Mouse (Mus musculus) cerebellum, adult 2 months (tissue): ENCODE data around the gene Prss22. TPM values are rescaled to one million over a fixed set of nuclear protein-coding genes. Genes with fewer than 3 reads are reported as not detected.
A peak's percentile ranks its signal among the peaks of the same experiment; 100 is the strongest.

Source experiments
- DNase-seq, 2 experiments: peaks; one replicate each; pipeline ENCODE4 v3.0.0; 2021
- H3K27ac ChIP-seq: fragments of 200-500 bp; 2 replicates; pipeline ENCODE4 v1.5.1; 2012; ENCODE audit warnings: low read length, control low read depth, inconsistent platforms; ENCODE audit not compliant: insufficient read depth
- H3K27me3 ChIP-seq: fragments of 200-500 bp; 2 replicates; pipeline ENCODE4 v1.6.1; 2012; ENCODE audit warnings: inconsistent platforms, mild to moderate bottlenecking, low read length, moderate library complexity; ENCODE audit not compliant: control insufficient read depth, insufficient read depth
- H3K4me1 ChIP-seq: fragments of 200-500 bp; 2 replicates; pipeline ENCODE4 v1.6.1; 2011; ENCODE audit warnings: low read length; ENCODE audit not compliant: control insufficient read depth, insufficient read depth
- H3K4me3 ChIP-seq: fragments of 200-500 bp; replicated peaks from 2 replicates; pipeline ENCODE3; 2011; ENCODE audit warnings: mild to moderate bottlenecking, low read depth, low read length, control low read depth; ENCODE audit not compliant: insufficient read depth
- CTCF ChIP-seq: fragments of 200-500 bp; IDR thresholded peaks from 2 replicates; pipeline ENCODE4 v1.5.1; 2011; ENCODE audit warnings: low read depth, mild to moderate bottlenecking, control low read depth, low read length, moderate library complexity, borderline replicate concordance; ENCODE audit not compliant: insufficient read depth
- POLR2A ChIP-seq: fragments of 200-500 bp; IDR thresholded peaks from 2 replicates; pipeline ENCODE4 v1.6.1; 2011; ENCODE audit warnings: low read length, control low read depth, borderline replicate concordance; ENCODE audit not compliant: insufficient read depth
- WGBS: fragments of 180-500 bp; shearing (Covaris S2); methylation state at CpG from one replicate; pipeline ENCODE4 v1.1.7; 2018; 5-methylcytosine and 5-hydroxymethylcytosine counted together
- polyA plus RNA-seq: library from polyadenylated mRNA; depleted of rRNA; stranded (reverse); fragments of >200 nt; gene quantifications from 2 replicates; pipeline ENCODE4 v1.2.3, GENCODE M21; 2012

Gene Prss22
- polyA plus RNA-seq, 1 experiment, result not detected

DNA sequence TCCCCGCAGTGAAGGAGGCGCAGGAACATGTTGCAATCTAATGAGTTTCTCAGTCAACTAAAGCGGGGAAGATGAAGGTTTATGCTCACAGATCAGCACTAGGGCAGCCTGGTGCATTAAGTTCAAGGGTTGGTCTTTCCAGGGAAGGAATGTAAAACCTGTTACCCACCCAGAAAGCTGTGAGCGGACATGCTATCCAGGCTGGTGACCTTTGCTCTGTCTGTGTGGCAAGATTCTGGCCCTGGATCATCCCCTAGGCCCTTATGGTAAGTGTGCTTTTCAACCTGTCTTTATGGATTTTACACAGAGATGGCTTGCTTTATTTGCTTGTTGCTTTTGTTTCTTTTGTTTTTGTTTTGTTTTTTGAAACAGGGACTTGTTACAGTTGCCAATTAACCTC, 21.2 kb downstream of the Prss22 start:
- TF ChIP-seq POLR2A (no peak), CTCF (no peak)
- no peaks in the 10 kb centered on the region for H3K4me1 ChIP-seq
- DNase-seq, result no peak
- H3K27me3 ChIP-seq, result no peaks in the 10 kb centered on the region
- H3K27ac ChIP-seq, result no peak overlapping the region
- 91% methylated on average over 4 of the region's 4 CpGs for WGBS
- no peak overlapping the region for H3K4me3 ChIP-seq

GRCm38 (mm10) chr17:23971315-23971714, 26.6 kb downstream of the Prss22 start:
- DNase-seq, result no peak
- no peak overlapping the region for H3K27ac ChIP-seq
- no peak overlapping the region for H3K4me3 ChIP-seq
- no peak for TF ChIP-seq POLR2A
- H3K4me1 ChIP-seq, result no peaks in the 10 kb centered on the region
- 78% methylated on average over 9 of the region's 9 CpGs for WGBS
- H3K27me3 ChIP-seq, result no peaks in the 10 kb centered on the region

GRCm38 (mm10) chr17:23969231-23969630, 28.7 kb downstream of the Prss22 start:
- peak; percentile 51 to 70 for DNase-seq
- Histone ChIP-seq H3K27me3 (no peaks in the 10 kb centered on the region), H3K4me3 (no peak overlapping the region), H3K4me1 (peaks cover 3% of the 10 kb centered on the region; the same call in 1 of the 2 replicates), H3K27ac (no peak overlapping the region)
- WGBS, result 0% methylated on average over 1 of the region's 1 CpGs
- TF ChIP-seq POLR2A (no peak), CTCF (peak; percentile 75)

DNA sequence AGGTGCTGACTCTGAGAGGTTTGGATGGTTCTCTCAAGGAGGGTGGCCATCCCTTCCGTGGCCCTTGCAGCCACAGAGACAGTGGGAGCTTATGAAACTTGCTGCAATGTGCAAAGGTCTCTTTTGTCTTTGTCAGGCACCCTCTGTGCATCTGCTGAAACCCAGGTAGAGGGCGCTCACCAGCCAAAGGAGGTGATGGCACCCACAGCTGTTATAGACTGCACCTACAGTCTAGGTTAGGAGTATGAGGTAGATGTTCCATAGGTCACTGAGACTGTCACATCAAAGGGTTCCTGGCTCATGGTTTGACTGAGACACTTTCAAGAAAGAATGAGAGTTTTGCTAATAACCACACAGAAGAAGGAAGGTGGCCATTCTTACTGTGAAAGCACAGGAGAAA, 29.1 kb downstream of the Prss22 start:
- 57% methylated on average over 2 of the region's 2 CpGs for WGBS
- Histone ChIP-seq H3K4me1 (peaks cover 3% of the 10 kb centered on the region; the same call in 1 of the 2 replicates), H3K4me3 (no peak overlapping the region), H3K27me3 (no peaks in the 10 kb centered on the region), H3K27ac (no peak overlapping the region)
- DNase-seq, result no peak
- no peak for TF ChIP-seq CTCF
- no peak for TF ChIP-seq POLR2A

DNA sequence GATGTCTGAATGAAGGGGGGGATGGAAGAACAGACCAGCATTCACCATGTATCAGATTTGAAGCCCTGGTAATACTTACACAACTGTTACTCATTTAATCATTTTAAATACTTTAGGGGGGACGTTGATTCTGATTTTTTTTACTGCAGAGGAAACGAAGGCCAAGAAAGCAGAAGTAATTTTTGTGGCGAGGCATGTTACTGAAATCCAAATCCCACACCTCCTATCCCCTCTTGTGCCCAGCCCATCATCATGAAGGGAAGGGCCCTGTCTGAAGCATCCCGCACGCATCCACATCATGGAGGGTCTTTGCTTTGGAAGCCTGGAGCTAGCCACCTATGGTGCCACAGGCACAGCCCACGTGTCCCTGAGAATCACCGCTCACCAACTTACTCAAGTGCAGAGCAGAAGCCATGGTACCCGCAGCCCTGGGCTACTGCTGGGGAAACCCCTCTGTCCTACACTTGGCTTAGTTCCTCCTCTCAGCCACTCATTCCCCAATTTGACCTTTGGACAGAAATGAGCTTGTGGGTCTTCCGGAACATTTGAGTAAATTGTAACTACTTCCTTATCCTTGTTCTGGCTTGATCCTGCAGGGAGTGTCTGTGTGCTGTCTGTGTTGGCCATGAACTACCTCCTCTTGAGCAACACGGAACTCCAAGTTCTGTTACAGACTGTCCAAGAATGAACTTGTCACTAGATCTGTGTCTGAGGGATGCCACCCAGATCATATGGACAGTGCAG, 31.1 kb downstream of the Prss22 start:
- no peaks in the 10 kb centered on the region for H3K27me3 ChIP-seq
- no peak overlapping the region for H3K4me3 ChIP-seq
- TF ChIP-seq POLR2A, result no peak
- no peak for TF ChIP-seq CTCF
- H3K27ac ChIP-seq, result no peak overlapping the region
- DNase-seq, result no peak
- 86% methylated on average over 10 of the region's 10 CpGs for WGBS
- H3K4me1 ChIP-seq, result peaks cover 3% of the 10 kb centered on the region; the same call in 1 of the 2 replicates

- Histone ChIP-seq H3K27ac (no peak overlapping the region), H3K27me3 (no peaks in the 10 kb centered on the region), H3K4me1 (peaks cover 3% of the 10 kb centered on the region; the same call in 1 of the 2 replicates), H3K4me3 (no peak overlapping the region)
- 23% methylated on average over 6 of the region's 6 CpGs for WGBS
- no peak for TF ChIP-seq CTCF
- TF ChIP-seq POLR2A, result no peak
- DNase-seq, result peak; percentile 36 to 47
Measured at GRCm38 (mm10) chr17:23965805-23966425, 32.0 kb downstream of the Prss22 start.

DNA sequence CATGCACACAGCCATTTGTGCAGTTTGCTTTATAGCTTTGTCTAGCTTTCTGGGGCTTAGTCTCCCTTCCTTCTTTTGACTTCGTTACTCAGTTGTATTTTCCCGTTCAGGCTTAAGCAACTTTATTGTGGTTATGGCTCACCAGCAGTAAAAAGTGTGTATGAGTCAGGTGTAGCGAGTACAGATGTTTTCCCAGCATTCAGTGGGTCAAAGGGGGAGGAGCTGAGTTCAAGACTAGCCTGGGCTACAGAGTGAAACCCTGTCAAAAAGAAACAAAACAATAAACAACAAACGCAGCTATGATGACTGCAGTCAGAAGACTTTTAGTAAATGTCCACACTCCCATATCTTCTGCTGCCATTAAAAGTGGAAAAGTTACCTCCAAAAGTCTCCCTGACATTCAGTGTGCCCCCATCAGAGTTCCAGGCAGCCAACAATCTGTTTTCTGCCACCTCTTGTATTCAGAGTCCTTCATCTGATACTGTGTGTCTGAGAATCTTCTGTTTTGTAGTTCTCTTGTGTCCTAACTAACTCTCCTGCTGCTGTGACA, 36.3 kb downstream of the Prss22 start:
- WGBS, result 78% methylated on average over 4 of the region's 4 CpGs
- no peak overlapping the region for H3K4me3 ChIP-seq
- no peak for DNase-seq
- H3K27ac ChIP-seq, result no peak overlapping the region
- H3K27me3 ChIP-seq, result no peaks in the 10 kb centered on the region
- no peak for TF ChIP-seq POLR2A
- no peak for TF ChIP-seq CTCF
- H3K4me1 ChIP-seq, result peaks cover 3% of the 10 kb centered on the region; the same call in 1 of the 2 replicates

- Histone ChIP-seq H3K4me3 (no peak overlapping the region), H3K4me1 (no peaks in the 10 kb centered on the region), H3K27me3 (no peaks in the 10 kb centered on the region), H3K27ac (no peak overlapping the region)
- DNase-seq, result peak; percentile 70 to 77
- WGBS, result 38% methylated on average over 3 of the region's 3 CpGs
- peak; percentile 98 for TF ChIP-seq CTCF
- no peak for TF ChIP-seq POLR2A
Measured at GRCm38 (mm10) chr17:23960084-23960738, 37.7 kb downstream of the Prss22 start.
